In the genomic region with DNA sequence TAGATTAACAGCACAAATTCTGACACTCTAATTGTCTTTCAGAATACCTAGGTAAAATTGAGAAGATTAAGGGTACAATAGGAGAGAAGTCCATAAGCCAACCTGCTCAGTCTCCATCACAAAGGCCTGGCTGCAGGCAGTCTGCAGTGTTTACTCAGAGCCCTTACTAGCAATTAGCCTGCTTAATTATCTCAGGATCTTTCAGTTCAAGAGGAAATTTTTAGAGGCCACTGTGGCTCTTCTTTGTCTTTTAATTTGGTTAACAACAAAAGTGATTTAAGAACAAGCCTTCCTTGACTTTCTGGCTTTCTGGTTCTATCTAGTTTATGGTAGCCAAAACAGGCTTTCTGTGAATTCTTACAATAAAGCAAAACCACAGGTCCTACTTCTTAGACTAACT, we compare ENCODE assay signal across 25 mouse cellular contexts.
"Had no signal": no experiment of that assay in that cellular context is flagged by ENCODE, and none has a peak within 500 bp of the region (broad histone marks: within the 10 kb centered on the region; RNA-seq: fewer than 3 reads in every experiment).

No protein-coding gene starts in this region.

- H3K9me3 ChIP-seq: heart, embryonic 10.5 days; heart, embryonic 12.5 days; hindbrain, embryonic 10.5 days; hindbrain, embryonic 12.5 days; kidney, embryonic 15.5 days; limb, embryonic 13.5 days; limb, embryonic 15.5 days; liver, embryonic 12.5 days had no signal

- H3K27ac ChIP-seq: gastrocnemius, adult 2 months; heart, embryonic 10.5 days; hindbrain, embryonic 10.5 days; hindbrain, embryonic 12.5 days; hindbrain, embryonic 14.5 days; hindbrain, postnatal 0 days; kidney, embryonic 15.5 days; kidney, postnatal 0 days; limb, embryonic 13.5 days; limb, embryonic 15.5 days; liver, embryonic 12.5 days; liver, embryonic 14.5 days had no signal

- H3K36me3 ChIP-seq: heart, embryonic 10.5 days; heart, embryonic 12.5 days; hindbrain, embryonic 10.5 days; hindbrain, embryonic 12.5 days; kidney, embryonic 15.5 days; limb, embryonic 13.5 days; limb, embryonic 15.5 days; liver, embryonic 12.5 days had no signal

- H3K4me3 ChIP-seq: gastrocnemius, adult 2 months; heart, embryonic 10.5 days; heart, embryonic 12.5 days; hindbrain, embryonic 10.5 days; hindbrain, embryonic 12.5 days; kidney, embryonic 15.5 days; limb, embryonic 13.5 days; limb, embryonic 15.5 days; liver, embryonic 12.5 days had no signal

- H3K27me3 ChIP-seq: heart, embryonic 12.5 days; hindbrain, embryonic 12.5 days; kidney, embryonic 15.5 days; limb, embryonic 13.5 days; limb, embryonic 15.5 days; liver, embryonic 12.5 days had no signal

- ATAC-seq: hindbrain, postnatal 0 days; intestine, embryonic 16.5 days; liver, embryonic 12.5 days had no signal

- H3K4me1 ChIP-seq: heart, embryonic 10.5 days; heart, embryonic 12.5 days; hindbrain, embryonic 10.5 days; hindbrain, embryonic 12.5 days; kidney, embryonic 15.5 days; limb, embryonic 13.5 days; limb, embryonic 15.5 days; liver, embryonic 12.5 days had no signal

- H3K4me2 ChIP-seq: heart, embryonic 12.5 days; hindbrain, embryonic 12.5 days; hindbrain, embryonic 14.5 days; kidney, embryonic 15.5 days; limb, embryonic 13.5 days; limb, embryonic 15.5 days; liver, embryonic 12.5 days had no signal

- DNase-seq: gastrocnemius, adult 2 months; gastrocnemius, postnatal 10 days; gastrocnemius, postnatal 25 days; heart, adult 18-20 months; heart, postnatal 10 days; heart, postnatal 4 days; kidney, adult 11 months; kidney, adult 2 months; kidney, adult 9 months; kidney, postnatal 14 days; kidney, postnatal 36 days; left cerebral cortex, postnatal 4 days had no signal

- H3K9ac ChIP-seq: heart, embryonic 12.5 days; hindbrain, embryonic 12.5 days; hindbrain, embryonic 14.5 days; kidney, embryonic 15.5 days; limb, embryonic 13.5 days; limb, embryonic 15.5 days; liver, embryonic 12.5 days; liver, embryonic 14.5 days had no signal
